Mouse (Mus musculus) retina, postnatal 1 day (tissue): Measurements from ENCODE around the gene Ripk1.
"Not testable (repeated sequence)": the region's sequence is repeated elsewhere in the genome, so short reads cannot be mapped to it uniquely, and the experiment has no call there.

ENCODE experiments used
- DNase-seq: peaks from one replicate; pipeline ENCODE4 v3.0.0-alpha.2; 2012

Ripk1 gene

DNA sequence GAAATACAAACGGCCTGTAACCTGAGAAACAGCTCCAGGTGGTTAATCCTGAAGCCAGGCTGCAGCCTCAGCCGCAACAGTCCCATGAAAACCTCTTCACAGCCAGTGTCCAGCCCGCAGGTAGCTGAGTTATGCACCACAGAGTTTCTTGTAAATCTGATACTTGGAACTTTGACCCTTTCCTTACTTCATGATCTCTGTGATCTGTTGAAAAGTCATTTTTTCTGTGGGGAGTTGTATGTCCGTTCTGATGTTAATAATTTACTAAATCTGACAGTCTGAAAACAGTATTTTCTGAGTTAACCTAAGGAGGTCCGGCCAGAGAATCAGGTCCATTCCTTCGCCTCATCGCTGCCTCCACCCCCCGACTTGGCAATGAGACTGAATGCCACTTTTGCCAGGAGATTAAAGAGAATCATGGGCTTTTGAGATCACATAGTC lies 36.8 kb downstream of the Ripk1 start:
- no peak for DNase-seq

DNA sequence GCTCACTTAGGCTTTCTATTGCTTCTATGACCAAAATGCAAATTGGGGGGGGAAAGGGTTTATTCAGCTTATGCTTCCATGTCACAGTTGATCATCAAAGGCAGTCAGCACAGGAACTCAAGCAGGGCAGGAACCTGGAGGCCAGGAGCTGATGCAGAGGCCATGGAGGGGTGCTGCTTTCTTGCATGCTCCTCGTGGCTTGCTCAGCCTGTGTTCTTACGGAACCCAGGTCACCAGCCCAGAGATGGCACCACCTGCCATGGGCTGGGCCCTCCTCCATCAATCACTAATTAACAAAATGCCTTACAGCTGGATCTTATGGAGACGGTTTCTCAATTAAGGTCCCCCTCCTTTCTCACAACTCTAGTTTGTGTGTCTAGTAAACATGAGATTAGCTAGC lies 37.9 kb downstream of the Ripk1 start:
- no peak for DNase-seq

DNA sequence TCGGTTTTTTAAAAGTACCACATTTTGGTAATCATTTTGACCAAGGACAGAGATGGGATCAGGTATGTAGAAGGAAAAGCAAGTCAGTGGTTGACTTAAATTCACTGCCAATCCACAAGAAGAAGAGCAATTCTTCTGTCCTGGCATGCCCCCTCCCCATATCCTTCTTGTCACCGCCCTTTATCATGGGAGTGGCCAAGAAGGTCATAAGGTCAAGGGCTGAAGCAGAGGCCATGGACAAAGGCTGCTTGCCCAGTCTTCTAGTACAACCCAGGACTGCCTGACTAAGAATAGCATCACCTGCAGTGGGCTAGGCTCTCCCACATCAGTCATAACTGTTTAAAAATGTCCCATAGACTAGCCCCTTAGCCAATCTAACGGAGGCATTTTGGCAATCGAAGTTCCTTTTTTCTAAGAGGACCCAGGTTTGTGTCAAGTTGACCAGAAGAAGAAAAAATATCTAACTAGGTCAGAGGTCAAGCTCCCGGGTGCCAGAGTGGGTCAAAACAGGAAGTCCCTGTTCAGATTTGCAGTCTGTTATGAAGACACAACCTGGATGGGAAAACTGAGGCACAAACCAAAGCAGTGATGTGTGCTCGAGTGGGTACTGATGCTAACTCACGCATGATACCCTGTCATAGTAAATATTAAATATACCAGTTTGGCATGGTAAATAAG lies 41.7 kb downstream of the Ripk1 start:
- DNase-seq, result no peak

DNA sequence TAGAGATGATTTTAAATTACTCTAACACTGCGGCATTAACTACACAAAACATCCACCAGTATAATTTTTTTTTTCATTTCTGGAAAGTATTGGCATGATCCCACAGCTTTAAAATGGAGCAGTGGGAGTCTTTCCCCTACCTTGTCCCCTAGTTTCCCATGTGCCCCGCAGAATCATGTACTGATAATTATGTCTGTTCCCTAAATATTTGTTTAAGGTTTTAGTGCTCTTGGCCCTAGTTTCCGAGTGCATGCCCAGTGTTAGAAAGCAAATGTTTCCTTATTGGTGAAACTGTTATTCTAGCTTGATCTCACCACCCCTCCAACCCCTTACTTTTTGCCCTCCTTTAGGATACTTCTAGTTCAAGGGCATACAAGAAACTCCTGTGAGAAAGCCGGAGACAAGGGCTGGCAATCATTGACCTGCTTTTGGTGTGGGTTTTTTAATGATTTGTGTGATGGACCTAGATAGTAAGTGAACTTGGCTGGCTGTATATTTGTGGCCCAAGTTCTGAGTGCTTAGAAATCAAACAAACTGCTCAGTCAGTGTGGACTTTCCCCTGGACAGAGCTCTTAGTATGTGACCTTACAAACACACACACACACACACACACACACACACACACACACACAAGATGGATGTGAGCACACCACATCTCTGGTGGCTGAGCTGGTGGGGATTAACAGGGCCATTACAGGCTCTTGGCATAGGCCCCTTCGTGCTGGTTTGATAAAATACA lies 43.5 kb downstream of the Ripk1 start:
- DNase-seq, result no peak

DNA sequence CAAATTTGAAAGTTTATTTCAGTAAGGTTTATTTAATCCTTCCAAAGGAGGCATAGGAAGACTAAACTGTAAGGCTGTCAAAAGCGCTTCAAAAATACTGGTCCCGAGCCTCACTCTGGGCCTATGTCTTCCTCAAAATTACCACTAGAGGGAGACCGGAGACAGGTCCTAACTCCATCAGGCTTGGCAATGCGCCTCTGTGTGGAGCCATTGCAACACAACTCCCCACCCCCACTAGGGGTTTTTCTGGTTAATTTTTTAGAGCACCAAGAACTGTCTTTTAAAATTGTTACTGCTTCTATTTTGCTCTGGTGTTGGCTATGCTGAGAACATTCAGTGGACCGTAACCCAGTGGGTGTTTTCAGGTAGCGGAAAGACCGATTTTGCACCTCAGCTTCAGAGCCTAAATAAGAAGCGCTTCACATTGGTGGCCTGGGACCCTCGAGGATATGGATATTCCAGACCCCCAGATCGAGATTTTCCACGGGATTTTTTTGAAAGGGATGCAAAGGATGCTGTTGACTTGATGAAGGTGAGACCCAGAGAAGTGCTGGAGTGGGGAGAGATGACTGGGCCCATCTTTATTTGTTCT lies 44.4 kb downstream of the Ripk1 start:
- peak; percentile 85 for DNase-seq

DNA sequence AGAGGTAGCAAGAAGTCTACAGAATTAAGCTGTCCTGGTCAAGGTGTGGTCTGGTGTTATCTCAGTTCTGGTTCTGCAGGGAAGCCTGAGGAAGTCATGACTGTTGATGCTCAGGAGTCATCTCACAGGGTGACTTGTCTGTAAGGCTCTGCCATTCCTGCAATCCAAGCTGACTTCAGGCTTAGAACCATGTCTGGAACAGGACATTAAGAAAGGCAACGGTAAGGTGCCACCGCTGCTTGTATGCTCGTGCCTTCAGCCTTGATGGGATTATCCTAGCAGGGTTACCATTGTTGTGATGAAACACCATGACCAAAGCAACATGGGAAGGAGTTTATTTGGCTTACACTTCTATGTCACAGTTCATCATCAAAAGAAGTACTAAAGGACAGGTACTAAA lies 45.4 kb downstream of the Ripk1 start:
- no peak for DNase-seq

DNA sequence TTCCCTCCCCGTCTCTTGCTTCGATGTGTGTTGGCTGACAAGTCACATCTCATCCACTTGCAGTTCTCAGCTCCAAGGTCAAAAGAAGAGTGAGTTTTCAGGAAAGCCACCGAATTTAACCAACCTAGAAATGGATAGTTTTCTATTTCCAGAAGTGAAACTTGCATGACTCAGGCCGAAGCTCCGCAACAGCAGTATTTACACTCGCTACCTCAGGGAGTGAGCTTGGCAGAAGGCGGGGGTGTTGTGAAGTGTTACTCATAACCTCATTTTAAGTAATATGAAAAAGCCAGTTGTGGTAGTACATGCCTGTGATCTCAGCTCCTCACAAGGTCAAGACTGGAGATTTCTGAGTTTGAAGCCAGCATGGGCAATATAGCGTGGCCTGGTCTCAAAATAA lies 48.3 kb downstream of the Ripk1 start:
- DNase-seq, result no peak

DNA sequence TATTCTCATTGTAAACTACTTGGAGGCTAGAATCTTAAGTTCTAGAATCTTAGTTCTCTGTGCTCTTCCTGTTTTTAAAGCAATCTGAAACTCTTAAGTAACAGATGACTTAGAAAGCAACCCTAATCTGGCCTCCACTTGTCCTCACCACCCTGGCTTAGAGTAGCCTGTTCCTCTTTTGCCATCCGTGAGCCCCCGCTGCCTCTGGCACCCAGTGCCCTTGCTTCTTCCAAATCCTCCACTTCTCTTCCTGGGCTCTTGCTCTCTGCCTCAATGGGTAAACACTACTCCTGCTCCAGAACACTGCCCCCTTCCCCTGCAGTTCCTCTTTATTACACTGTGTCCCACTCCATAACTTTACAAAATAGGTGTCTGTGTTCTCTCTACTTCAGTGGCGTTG lies 49.5 kb downstream of the Ripk1 start:
- DNase-seq, result no peak

DNA sequence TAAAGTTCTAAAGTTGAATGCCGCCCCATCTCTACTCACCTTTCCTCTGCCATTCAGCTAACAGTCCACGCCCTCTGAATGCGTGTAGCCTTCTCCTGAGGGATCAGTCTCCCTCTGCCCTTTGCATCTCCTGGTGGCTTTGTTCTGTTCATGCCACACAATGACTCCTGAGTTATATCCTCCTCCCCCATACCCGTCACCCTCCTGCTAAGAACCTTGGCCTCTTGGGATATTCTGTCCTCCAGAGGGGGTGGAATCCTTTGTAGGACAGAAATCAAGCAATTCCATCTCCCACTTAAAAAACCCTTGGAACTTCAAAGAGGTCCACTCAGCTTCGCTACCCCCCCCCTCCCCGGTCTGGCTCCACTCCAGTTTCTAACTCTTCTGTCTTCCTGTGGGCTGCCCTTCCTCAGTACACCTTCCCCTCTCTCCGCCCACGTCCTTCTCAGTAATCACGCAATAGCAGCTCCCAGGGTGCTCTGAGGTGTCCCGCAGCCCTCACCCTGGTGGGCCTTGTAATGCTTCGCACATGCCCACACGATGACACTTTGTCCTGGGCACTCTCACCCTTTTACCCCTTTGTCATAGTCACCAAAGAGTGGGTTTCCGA lies 51.6 kb downstream of the Ripk1 start:
- DNase-seq, result no peak

DNA sequence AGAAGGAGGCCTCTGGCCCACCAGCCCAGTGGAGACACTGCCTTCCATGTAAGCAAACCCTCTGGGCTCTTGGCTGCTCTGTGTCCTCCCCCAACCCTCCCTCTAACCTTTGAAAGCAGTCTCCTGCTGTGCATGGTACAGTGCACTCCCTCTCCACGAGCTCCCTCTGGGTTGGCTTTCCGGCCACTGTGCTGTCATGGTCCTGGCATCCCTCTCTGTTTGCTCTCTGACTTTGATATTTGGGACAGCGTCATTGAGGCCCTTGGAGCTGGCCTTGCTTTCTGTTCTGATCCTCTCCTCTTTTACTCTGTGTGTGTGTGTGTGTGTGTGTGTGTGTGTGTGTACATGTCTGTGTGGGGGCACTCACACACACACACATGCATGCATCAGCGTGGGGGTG lies 52.2 kb downstream of the Ripk1 start:
- DNase-seq, result no peak

DNA sequence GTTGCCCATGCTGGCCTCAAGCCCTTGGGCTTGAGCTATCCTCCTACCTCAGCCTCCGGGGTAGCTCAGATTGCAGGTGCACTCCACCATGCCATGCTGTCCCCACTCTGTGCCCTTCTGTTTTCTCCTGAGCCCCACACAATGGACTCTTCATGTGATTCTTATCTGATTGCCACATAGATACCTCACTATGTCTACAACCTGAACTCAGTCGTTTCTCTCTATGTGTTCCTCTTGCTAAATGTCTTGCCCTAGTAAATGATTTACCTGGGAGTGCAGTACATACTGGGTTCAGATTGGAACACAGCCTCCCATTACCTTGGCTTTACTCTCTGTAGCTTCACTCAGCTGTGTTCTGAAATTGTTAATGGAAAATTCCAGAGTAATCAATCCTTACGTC lies 52.8 kb downstream of the Ripk1 start:
- DNase-seq, result no peak

DNA sequence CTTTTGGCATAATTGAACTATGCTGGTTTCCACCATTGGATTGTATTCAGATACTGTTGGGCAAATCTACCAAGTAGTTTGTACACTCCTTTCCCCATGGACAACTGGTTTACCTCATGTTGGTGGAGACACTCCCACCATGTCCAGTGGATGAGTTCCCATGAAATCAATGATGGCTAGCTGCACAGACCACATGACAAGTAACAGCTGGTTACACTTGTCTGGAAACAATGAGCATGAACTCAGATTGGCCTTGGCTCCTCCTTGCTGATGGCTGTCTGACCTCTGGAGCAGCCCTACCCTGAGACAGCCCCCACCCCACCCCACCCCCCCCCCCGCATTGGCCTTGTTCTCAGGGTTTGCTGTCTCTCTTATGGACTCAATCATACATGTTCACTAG lies 55.1 kb downstream of the Ripk1 start:
- no peak for DNase-seq

DNA sequence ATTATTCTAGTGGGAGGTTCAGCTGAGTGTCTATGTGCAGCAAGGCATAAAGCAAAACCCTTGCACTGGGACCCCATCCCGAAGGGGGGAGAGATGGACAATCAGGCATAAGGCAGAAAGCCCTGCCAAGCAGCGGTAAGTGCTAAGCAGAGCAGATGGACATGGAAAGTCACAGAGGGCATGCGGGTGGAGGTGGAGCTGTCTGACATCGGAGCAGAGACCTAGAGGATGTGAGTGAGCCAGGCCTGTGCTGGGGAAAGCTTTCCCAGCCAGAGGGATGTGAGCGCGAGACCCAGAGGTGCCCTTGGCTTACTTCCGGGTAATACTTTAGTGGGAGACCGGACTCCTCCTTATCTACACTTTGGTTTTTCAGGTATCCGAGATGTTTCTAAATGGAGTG lies 57.9 kb downstream of the Ripk1 start:
- no peak for DNase-seq

DNA sequence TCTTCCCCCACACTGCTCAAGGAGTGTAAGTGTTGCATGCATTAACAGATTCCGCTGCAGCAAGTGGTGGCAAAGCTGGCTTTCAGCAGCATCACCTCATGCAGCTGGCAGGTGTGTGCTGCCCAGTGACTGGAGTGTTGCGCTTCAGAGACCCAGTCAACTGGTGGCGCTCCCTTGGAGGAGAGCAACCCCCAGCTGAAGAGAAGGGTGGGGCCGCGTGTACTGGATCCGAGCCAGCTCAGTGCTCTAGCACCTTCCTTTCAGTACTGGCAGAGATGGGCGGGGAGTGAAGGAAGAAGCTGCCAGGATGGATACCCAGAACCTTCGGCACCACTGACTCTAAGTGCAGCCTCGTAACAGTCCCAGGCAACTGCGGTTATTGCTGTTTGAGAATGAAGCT lies 60.3 kb downstream of the Ripk1 start:
- DNase-seq, result no peak

DNA sequence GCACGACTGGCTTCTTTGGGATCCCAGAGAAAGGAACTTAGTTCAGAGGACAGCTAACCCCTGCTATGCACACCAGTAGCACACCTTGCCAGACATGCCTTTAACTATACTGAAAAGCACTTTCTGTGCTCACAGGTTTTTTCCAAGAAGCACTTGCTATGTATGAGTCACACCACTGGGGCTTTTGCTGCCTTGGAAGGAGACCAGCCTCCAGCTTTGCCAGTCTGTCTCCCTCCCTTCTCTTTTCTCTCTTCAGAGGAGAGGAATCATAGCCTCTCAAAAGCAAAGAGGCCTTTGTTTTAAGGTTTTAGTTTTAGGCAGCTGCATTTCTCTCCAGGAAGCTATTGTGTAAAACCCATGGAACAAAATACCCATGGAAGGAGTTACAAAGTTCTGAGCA lies 64.2 kb downstream of the Ripk1 start:
- no peak for DNase-seq

DNA sequence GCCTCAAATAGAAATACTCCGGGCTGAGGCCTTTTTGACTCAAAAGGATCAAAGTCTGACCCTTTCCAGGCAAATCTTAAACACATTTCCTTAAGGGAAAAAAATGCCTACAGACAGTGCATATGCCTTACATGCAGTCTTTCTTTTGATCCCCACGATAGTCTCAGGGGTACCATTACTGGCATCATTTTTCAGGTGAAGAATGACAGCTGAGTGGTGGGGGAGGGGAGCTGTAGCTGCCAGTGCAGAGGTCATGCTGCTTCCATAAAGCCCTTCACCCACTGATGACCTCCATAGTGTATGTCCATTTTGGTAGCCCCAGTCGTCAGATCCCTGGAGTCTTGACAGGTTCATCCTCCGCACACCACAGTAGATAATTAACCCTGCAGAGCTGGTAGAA lies 68.1 kb downstream of the Ripk1 start:
- DNase-seq, result no peak

DNA sequence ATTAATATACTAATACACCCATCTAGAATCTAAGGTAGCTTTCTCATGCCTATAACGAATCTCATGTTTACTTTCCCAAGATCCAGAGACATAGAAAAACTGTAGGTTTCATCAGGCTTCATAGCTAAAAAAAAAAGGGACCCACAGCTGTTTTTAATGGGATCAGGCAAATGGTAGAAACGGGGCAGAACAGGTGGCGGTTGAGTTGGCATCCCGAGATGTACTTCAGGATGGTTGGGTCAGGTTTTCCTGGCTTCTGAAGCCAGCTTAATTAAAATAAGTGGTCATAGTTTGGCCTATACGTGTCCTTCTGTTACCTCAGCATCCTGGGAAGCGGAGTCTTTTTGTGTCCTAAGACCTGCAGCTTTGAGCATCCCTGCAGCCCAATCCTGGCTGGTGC lies 69.7 kb downstream of the Ripk1 start:
- DNase-seq, result no peak

DNA sequence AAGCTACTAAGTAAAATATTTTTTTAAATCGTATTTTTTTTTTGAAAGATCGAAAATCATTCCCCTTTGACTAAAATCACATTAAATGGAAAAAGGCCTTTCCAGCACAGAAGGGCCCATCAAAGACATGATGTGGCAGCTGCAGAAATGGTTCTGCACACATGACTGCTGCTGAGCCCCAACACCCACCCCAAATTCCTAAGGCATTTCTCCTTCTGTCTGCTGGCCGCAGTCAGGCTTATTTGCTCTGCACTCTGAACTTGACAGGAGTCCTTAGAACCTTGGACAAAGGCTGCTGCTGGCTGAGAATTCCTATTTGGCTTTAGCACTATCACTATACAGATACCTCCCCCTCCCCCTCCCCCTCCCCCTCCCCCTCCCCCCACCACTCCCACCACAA lies 70.7 kb downstream of the Ripk1 start:
- DNase-seq, result no peak

DNA sequence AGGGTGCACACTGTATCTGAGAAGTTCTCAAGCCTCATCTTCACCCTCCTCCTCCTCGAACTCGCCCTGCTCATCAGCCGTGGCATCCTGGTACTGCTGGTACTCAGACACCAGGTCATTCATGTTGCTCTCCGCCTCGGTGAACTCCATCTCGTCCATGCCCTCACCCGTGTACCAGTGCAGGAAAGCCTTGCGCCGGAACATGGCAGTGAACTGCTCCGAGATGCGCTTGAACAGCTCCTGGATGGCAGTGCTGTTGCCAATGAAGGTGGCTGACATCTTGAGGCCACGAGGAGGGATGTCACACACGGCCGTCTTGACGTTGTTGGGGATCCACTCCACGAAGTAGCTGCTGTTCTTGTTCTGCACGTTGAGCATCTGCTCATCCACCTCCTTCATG lies 72.3 kb downstream of the Ripk1 start:
- not testable (repeated sequence) for DNase-seq

DNA sequence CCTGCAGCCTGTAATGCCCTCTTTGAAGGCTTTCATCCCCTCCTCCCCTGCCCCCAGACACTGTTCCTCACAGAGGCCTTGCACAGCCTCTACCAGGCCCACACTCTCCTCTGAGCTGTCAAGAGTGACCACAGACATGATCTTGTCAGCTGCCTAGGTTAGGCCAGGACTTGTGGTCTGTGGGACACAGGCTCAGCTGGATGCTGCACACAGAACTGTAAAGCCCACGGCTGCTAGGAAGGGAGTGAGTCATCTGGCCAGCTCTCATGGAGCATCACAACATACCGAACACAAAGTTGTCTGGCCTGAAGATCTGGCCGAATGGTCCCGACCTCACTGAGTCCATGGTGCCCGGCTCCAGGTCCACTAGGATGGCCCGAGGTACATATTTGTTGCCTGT lies 73.7 kb downstream of the Ripk1 start:
- DNase-seq, result not testable (repeated sequence)

DNA sequence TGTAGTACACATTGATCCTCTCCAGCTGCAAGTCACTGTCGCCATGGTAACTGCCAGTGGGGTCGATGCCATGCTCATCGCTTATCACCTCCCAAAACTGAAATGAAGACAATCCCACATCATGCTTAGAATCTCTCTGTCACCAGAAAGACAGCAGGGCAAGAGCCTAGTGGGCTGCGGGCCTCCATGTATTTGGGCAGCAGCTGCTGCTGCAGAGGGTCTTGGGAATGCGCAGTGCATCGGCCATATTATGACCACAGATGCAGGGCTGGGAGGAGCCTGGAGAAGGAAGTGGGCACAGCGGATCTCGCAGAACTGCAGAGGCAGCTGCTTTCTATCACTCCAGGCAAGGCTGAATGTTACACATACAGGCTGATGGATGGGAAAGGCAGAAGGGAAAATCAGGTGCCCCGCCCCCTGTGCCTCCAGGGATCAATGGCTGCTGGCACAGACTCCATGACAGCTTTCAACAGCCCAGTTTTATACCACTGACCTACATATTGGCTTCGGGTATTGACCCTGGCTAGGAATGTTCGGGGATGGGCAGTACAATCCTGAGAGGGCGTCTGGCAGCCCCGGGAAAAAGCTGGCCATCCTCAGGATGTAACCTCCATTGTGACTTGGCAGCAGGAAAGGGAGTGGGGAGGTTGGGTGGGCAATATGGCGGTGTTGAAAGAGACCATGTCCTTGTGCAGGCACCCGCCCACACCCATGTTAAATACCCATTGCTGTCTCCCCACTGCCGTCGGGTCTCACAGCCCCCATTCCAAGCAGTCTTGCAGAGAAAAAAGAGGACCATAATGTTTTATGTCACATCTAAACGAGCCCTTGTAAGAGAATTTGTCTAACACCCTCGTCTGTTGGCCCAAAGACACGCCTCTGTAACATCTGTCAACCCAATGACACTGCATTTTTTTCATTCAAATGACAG lies 74.7 kb downstream of the Ripk1 start:
- DNase-seq, result peak; percentile 72

DNA sequence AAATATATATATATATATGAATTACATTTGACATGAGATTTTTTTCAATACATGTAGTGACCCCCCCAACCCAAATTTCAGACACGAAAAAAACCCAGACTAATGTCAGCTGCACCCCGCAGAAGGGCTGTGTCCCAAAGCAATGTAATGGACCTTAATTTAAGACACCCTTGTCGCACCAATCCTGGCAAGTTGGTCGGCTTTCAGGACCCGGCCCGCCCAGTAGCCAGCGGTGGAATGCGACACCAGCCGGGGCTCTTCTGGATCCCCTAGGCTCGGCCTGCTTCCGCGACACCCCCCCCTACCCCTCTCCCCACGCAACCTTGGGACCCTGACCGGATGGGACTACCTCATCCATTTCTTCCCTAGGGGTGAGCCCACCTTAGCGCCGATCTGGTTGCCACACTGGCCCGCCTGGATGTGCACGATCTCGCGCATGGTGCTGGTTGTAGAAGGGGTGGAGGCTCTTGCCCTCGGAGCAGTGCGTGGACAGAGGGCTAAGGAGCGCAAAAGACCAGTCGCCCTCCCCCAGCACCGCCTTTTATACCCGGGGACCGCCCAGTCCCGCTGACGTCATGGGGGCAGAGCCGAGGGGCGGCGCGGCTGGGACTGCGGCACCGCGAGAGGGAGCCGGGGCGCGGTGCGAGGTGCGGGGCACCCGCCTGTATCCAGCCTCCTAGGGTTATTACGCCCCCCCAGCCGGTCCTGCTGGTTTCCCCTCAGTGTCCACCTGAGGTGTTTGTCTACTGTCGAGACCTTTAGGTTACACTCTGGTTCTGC lies 75.5 kb downstream of the Ripk1 start, which contains the start of gene Tubb2a:
Tubb2a (minus strand) TSS at position 516 of the 780 bp plus-strand sequence.
- peak; percentile 91 for DNase-seq
